Mouse (Mus musculus) heart, adult 2 months (tissue): ENCODE measurements around the gene Pik3r5. TPM values are rescaled to one million over a fixed set of nuclear protein-coding genes. Genes with fewer than 3 reads are reported as not detected.
A peak's percentile ranks its signal among the peaks of the same experiment; 100 is the strongest.

Experiments
- DNase-seq, 2 experiments: peaks; one replicate each; pipeline ENCODE4 v3.0.0; 2021
- H3K27ac ChIP-seq: fragments of 200-600 bp; 2 replicates; pipeline ENCODE4 v1.8.1; 2022
- H3K27me3 ChIP-seq: fragments of 200-500 bp; 2 replicates; pipeline ENCODE4 v1.6.1; 2012; ENCODE audit warnings: mild to moderate bottlenecking, low read length, inconsistent platforms, mixed read lengths; ENCODE audit not compliant: control insufficient read depth, insufficient read depth
- H3K36me3 ChIP-seq: fragments of 200-500 bp; 2 replicates; pipeline ENCODE4 v1.6.1; 2012; ENCODE audit warnings: low read length, inconsistent platforms; ENCODE audit not compliant: control insufficient read depth, insufficient read depth
- H3K4me1 ChIP-seq: fragments of 200-500 bp; 2 replicates; pipeline ENCODE4 v1.6.1; 2011; ENCODE audit warnings: low read length; ENCODE audit not compliant: control insufficient read depth, insufficient read depth
- H3K4me3 ChIP-seq: fragments of 200-600 bp; 2 replicates; pipeline ENCODE4 v1.8.1; 2022
- H3K79me2 ChIP-seq: fragments of 200-500 bp; replicated peaks from 2 replicates; pipeline ENCODE4 v1.6.1; 2012; ENCODE audit warnings: mild to moderate bottlenecking, inconsistent platforms, low read length, moderate library complexity, mixed read lengths; ENCODE audit not compliant: control insufficient read depth, insufficient read depth
- H3K9ac ChIP-seq: fragments of 200-500 bp; 2 replicates; pipeline ENCODE4 v1.6.1; 2012; ENCODE audit warnings: low read depth, mild to moderate bottlenecking, control low read depth, inconsistent platforms, low read length, mixed read lengths
- CTCF ChIP-seq: fragments of 200-600 bp; IDR thresholded peaks from 2 replicates; pipeline ENCODE4 v1.8.1; 2022; ENCODE audit warnings: antibody characterized with exemption, mild to moderate bottlenecking, moderate library complexity
- EP300 ChIP-seq: fragments of 200-500 bp; IDR thresholded peaks from 2 replicates; pipeline ENCODE4 v1.6.1; 2011; ENCODE audit warnings: low read depth, low read length, control low read depth; ENCODE audit not compliant: insufficient read depth
- POLR2A ChIP-seq: fragments of 200-500 bp; IDR thresholded peaks from 2 replicates; pipeline ENCODE4 v1.6.1; 2011; ENCODE audit warnings: mild to moderate bottlenecking, low read depth, low read length, control low read depth; ENCODE audit not compliant: insufficient read depth
- WGBS: fragments of 180-500 bp; shearing (Covaris S2); methylation state at CpG from one replicate; pipeline ENCODE4 v1.1.7; 2018; 5-methylcytosine and 5-hydroxymethylcytosine counted together
- intact Hi-C: fragments of 180-260 bp; cut with DNase I; formaldehyde crosslinking; loops from one replicate; pipeline ENCODE4 v1.15.1; 2025
- polyA plus RNA-seq: library from polyadenylated mRNA; depleted of rRNA; stranded (reverse); fragments of >200 nt; gene quantifications from 2 replicates; pipeline ENCODE4 v1.2.3, GENCODE M21; 2012
- total RNA-seq, 2 experiments: library from RNA; stranded (reverse); gene quantifications; 2 replicates each; pipeline ENCODE4 v1.2.3; 2021

Pik3r5 gene
- total and polyA plus RNA-seq, 3 experiments, result 0.84 to 2.9 (median 1.3) TPM

DNA sequence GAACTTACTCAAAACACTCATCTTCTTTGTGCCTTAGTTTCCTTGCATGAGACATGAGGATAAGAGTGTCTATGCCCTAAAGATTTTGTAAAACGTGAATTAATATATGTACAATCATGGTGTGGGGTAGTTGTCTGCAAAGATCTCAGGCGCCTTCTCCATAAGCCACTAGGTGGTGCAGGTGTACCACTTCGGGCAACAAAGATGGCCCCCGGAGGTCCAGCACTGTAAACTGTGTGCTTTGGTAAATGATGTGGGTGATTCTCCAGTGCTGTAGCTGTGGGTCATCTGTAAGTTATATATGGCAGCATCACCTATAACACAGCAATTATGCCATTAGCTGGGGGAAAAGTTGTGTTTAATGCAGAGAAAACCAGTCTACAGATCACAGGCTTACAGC, 27.7 kb upstream of the Pik3r5 start:
- no peak overlapping the region for H3K4me3 ChIP-seq
- no peaks in the 10 kb centered on the region for H3K79me2 ChIP-seq
- DNase-seq, result no peak
- intact Hi-C loops, result no loop called here
- no peak overlapping the region for H3K27ac ChIP-seq
- no peaks in the 10 kb centered on the region; the same call in 1 of the 2 replicates for H3K4me1 ChIP-seq
- H3K27me3 ChIP-seq, result no peaks in the 10 kb centered on the region
- no peaks in the 10 kb centered on the region for H3K36me3 ChIP-seq
- 51% methylated on average over 4 of the region's 4 CpGs for WGBS
- TF ChIP-seq EP300 (no peak), CTCF (peak; percentile 63)
- H3K9ac ChIP-seq, result no peak overlapping the region

DNA sequence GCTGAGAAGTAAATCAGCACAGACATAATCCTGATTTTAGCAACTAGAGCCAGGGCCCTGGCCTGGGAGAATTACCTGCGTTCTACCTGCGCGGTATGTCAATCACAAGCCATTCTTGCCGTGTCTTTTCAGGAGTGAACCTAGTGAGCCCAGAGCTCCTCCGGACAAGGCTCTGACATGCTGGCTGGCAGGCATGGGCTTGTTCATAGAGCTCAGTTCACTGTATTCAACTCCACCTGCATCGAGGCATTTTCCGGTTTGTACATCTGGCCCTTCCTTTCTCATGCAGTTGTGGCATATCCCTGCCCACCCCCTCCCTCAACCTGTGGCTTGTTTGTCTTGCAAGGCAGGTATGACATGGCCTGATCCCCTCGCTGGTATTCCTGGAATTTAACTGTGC, 26.3 kb upstream of the Pik3r5 start:
- Histone ChIP-seq H3K9ac (no peak overlapping the region), H3K79me2 (no peaks in the 10 kb centered on the region), H3K27ac (no peak overlapping the region), H3K36me3 (no peaks in the 10 kb centered on the region), H3K4me1 (no peaks in the 10 kb centered on the region), H3K27me3 (no peaks in the 10 kb centered on the region), H3K4me3 (no peak overlapping the region)
- WGBS, result 85% methylated on average over 8 of the region's 8 CpGs
- intact Hi-C loops, result loop anchor here (5.0 kb wide), 2 partner anchors 143 to 508 kb away; no protein-coding TSS in a partner anchor
- no peak for DNase-seq
- TF ChIP-seq EP300 (no peak), CTCF (no peak), POLR2A (no peak)

DNA sequence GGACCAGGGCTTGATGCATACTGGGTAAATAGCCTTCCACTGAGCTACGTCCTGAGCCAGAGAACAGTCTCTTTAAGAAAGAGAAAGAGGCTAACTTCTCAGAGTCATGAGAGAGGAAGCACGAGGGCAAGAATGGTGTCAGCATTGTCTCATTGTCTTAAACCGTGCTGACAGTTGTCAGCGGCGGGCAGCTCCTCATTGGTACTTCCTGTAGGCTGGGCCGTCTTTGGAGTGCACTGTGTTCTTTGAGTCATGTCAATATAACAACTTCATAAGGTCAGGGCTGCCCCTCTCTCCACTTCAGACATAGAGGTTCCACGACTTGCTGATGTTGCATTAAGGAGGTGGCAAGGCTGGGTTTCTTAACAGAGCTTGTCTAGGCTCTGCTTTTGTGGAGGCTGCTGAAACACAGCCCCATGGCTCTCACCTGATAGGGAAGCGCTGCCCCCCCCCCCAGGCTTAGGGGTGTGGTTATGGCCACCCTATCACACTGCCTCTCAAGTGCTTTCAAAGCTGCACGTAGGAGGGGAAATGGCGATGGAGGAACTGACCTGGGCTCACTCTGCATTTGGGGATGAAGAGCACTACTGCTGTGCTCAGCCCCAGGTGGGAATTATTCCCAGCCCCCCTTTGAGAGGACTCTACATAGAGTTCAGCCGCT, 24.5 kb upstream of the Pik3r5 start:
- WGBS, result 60% methylated on average over 11 of the region's 11 CpGs
- Histone ChIP-seq H3K4me1 (no peaks in the 10 kb centered on the region), H3K4me3 (no peak overlapping the region), H3K79me2 (no peaks in the 10 kb centered on the region), H3K27me3 (no peaks in the 10 kb centered on the region), H3K27ac (no peak overlapping the region), H3K36me3 (no peaks in the 10 kb centered on the region), H3K9ac (no peak overlapping the region)
- no peak for DNase-seq
- TF ChIP-seq EP300 (no peak), POLR2A (no peak), CTCF (no peak)
- intact Hi-C loops, result loop anchor here (5.0 kb wide), 2 partner anchors 145 to 510 kb away; no protein-coding TSS in a partner anchor

DNA sequence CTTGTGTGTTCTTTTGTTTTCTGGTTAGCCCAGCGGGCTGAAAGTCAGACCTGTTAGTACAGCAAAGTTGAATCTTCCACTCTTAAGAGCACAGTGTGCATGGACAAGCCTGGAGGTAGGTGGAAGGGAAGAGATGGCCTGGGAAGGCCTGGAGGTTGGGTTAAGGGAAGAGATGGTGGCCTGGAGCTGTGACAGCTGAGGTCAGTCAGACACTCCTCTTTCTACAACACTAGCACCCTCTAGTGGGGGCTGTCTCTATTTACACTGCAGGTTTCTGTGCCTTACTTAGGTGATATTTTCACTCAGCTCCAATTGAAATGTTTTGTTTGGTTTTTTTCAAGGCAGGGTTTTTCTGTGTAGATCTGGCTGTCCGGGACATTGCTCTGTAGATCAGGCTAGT, 23.8 kb upstream of the Pik3r5 start:
- TF ChIP-seq CTCF (peak; percentile 96), POLR2A (no peak), EP300 (peak; percentile 73; the same call in 1 of the 2 replicates)
- WGBS, result 51% methylated on average over 2 of the region's 2 CpGs
- intact Hi-C loops, result loop anchor here (1.0 to 5.0 kb wide), 5 partner anchors 146 to 511 kb away; no protein-coding TSS in a partner anchor
- peak; percentile 63 for DNase-seq
- H3K27me3 ChIP-seq, result no peaks in the 10 kb centered on the region
- H3K27ac ChIP-seq, result no peak overlapping the region
- H3K4me3 ChIP-seq, result no peak overlapping the region
- H3K79me2 ChIP-seq, result no peaks in the 10 kb centered on the region
- H3K9ac ChIP-seq, result no peak overlapping the region
- no peaks in the 10 kb centered on the region for H3K36me3 ChIP-seq
- no peaks in the 10 kb centered on the region for H3K4me1 ChIP-seq

DNA sequence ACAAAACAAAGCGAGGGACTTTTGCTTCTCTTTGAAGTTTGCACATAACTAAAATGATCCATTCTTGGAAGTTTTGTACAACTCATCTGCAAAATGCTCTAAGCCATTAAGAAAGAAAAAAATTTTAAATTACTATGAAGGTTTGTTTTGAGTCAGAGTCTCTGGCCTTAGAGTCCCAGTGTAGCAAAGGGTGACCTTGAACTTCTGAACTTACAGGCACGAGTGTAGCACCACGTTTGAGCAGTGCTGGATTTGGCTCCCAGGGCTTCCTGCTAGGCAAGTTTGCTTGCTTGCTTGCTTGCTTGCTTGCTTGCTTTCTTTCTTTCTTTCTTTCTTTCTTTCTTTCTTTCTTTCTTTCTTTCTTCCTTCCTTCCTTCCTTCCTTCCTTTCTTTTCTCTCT, 14.9 kb upstream of the Pik3r5 start:
- H3K4me3 ChIP-seq, result no peak overlapping the region
- H3K4me1 ChIP-seq, result no peaks in the 10 kb centered on the region
- DNase-seq, result no peak
- no peaks in the 10 kb centered on the region for H3K36me3 ChIP-seq
- H3K79me2 ChIP-seq, result no peaks in the 10 kb centered on the region
- no peak for TF ChIP-seq POLR2A
- no peak for TF ChIP-seq CTCF
- TF ChIP-seq EP300, result no peak
- 57% methylated on average over 3 of the region's 3 CpGs for WGBS
- intact Hi-C loops, result no loop called here
- no peaks in the 10 kb centered on the region for H3K27me3 ChIP-seq
- no peak overlapping the region for H3K9ac ChIP-seq
- no peak overlapping the region for H3K27ac ChIP-seq

DNA sequence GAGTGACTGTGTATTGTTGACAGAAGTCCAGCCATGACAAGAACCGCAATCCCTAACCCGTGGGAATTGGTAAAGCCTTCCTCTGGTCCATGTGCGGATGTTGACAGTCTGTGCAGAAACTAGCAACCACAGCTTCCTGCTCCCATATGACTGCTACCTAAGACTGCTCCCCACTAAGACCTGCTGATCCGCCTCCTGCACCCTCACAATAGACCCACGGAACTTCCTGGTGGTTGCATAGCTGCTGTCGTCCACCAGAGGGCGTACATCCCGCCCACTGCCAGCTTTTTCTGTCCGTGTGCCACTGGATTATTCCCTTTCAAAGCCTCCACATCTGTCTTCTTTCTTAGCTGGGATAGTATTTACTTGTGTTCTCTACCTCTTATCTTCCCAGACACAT, 14.1 kb upstream of the Pik3r5 start:
- DNase-seq, result peak; percentile 50 to 53
- Histone ChIP-seq H3K4me1 (no peaks in the 10 kb centered on the region), H3K36me3 (no peaks in the 10 kb centered on the region), H3K79me2 (no peaks in the 10 kb centered on the region), H3K4me3 (no peak overlapping the region), H3K27me3 (no peaks in the 10 kb centered on the region), H3K9ac (no peak overlapping the region), H3K27ac (no peak overlapping the region)
- intact Hi-C loops, result no loop called here
- TF ChIP-seq CTCF (peak; percentile 93), EP300 (no peak)
- 37% methylated on average over 9 of the region's 9 CpGs for WGBS
